Mouse (Mus musculus) spleen, adult 2 months (tissue): ENCODE measurements around the gene Otud5. TPM values are rescaled to one million over a fixed set of nuclear protein-coding genes. Genes with fewer than 3 reads are reported as not detected.
"Not testable (repeated sequence)": the region's sequence is repeated elsewhere in the genome, so short reads cannot be mapped to it uniquely, and the experiment has no call there.

Experiments
- DNase-seq, 2 experiments: peaks; one replicate each; pipeline versions ENCODE4 v3.0.0 to v3.0.0-alpha.2; 2012 to 2021; ENCODE audit warnings: low spot score in 2 of 2, low read depth in 1 of 2
- H3K27ac ChIP-seq: fragments of 200-500 bp; 2 replicates; pipeline ENCODE4 v1.5.1; 2012; ENCODE audit warnings: low read length, inconsistent platforms; ENCODE audit not compliant: insufficient read depth
- H3K27me3 ChIP-seq: fragments of 200-500 bp; 2 replicates; pipeline ENCODE4 v1.6.1; 2012; ENCODE audit warnings: mild to moderate bottlenecking, moderate library complexity, low read length, inconsistent platforms; ENCODE audit not compliant: control insufficient read depth, insufficient read depth
- H3K36me3 ChIP-seq: fragments of 200-500 bp; 2 replicates; pipeline ENCODE4 v1.6.1; 2012; ENCODE audit warnings: mild to moderate bottlenecking, low read length, inconsistent platforms; ENCODE audit not compliant: control insufficient read depth, insufficient read depth
- H3K4me1 ChIP-seq: fragments of 200-500 bp; 2 replicates; pipeline ENCODE4 v1.6.1; 2011; ENCODE audit warnings: inconsistent platforms; ENCODE audit not compliant: control insufficient read depth, insufficient read depth, insufficient read length
- H3K4me3 ChIP-seq: fragments of 200-500 bp; 2 replicates; pipeline ENCODE4 v1.5.1; 2011; ENCODE audit warnings: mild to moderate bottlenecking, inconsistent platforms; ENCODE audit not compliant: insufficient read depth, insufficient read length; ENCODE audit errors: extremely low read depth
- CTCF ChIP-seq: fragments of 200-500 bp; IDR thresholded peaks from 2 replicates; pipeline ENCODE4 v1.5.1; 2011; ENCODE audit warnings: mild to moderate bottlenecking, inconsistent platforms; ENCODE audit not compliant: insufficient read depth, insufficient read length, insufficient replicate concordance; ENCODE audit errors: extremely low read depth
- POLR2A ChIP-seq: fragments of 200-500 bp; IDR thresholded peaks from 2 replicates; pipeline ENCODE4 v1.6.1; 2011; ENCODE audit warnings: low read depth, low read length, inconsistent platforms
- WGBS: fragments of 180-500 bp; shearing (Covaris S2); methylation state at CpG from one replicate; pipeline ENCODE4 v1.1.7; 2018; 5-methylcytosine and 5-hydroxymethylcytosine counted together
- polyA plus RNA-seq: library from polyadenylated mRNA; depleted of rRNA; stranded (reverse); fragments of >200 nt; gene quantifications from 2 replicates; pipeline ENCODE4 v1.2.3, GENCODE M21; 2012

The Otud5 gene
- polyA plus RNA-seq, 1 experiment, result 61.6 TPM

DNA sequence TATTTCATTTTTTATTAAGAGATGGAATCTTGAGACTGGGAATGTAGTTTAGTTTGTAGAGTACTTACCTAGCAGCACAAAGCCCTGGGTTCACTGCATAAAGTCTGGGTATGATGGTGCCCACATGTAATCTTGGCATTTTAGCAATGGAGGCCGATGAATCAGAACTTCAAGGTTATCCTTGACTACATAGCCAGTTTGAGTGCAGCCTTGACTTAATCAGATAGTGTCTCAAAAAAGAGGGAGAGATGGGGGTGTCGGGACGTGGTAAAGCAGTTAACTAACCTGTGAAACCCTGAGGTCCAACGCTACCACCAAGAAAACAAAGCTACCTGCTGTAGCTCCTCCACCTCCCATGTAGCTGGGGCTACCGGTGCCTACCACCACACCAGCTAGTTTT lies 63.3 kb downstream of the Otud5 start:
- no peak overlapping the region for H3K27ac ChIP-seq
- H3K4me3 ChIP-seq, result no peak overlapping the region
- H3K4me1 ChIP-seq, result no peaks in the 10 kb centered on the region
- no peak for DNase-seq
- 92% methylated on average over 5 of the region's 5 CpGs for WGBS
- TF ChIP-seq CTCF (no peak), POLR2A (no peak)
- no peaks in the 10 kb centered on the region for H3K27me3 ChIP-seq
- peaks cover 3% of the 10 kb centered on the region for H3K36me3 ChIP-seq

DNA sequence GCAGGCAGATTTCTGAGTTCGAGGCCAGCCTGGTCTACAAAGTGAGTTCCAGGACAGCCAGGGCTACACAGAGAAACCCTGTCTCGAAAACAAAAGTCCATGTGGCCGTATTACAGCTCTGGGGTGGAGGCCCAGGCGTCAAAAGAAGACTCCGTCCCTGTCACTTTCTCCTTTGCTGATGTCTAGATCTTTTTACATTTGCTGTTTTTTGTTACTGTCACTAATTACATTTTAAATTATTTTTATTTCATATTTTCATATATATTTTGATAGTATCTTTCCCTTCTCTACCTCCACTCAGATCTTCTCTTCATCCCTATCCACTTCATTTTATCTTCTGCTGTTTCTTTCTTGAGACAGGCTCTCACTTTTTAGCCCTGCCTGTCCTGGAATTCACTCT lies 66.6 kb downstream of the Otud5 start, which contains the start of gene Gm10491:
Gene Gm10491, minus strand, starts transcription at position 101 of the 400 bp plus-strand sequence.
- TF ChIP-seq CTCF (no peak), POLR2A (no peak)
- Histone ChIP-seq H3K36me3 (peaks cover 3% of the 10 kb centered on the region), H3K27me3 (no peaks in the 10 kb centered on the region), H3K27ac (no peak within 1 kb of the TSS), H3K4me1 (no peaks in the 10 kb centered on the region), H3K4me3 (no peak within 1 kb of the TSS)
- no peak for DNase-seq
- WGBS, result 87% methylated on average over 5 of the region's 5 CpGs

DNA sequence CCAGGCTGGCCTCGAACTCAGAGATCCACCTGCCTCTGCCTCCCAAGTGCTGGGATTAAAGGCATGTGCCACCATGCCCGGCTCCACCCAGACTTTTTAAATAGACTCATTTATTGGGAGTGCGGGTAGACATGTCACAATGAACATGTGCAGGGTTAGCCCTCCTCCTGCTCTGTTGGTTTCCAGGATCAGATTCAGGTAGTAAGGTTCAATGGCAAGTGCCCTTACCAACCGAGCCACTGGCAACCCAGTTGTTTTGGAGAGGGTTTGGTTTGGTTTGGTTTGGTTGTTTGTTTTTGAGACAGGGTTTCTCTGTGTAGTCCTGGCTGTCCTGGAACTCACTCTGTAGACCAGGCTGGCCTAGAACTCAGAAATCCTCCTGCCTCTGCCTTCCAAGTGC lies 68.1 kb downstream of the Otud5 start, which contains the start of gene Gm10490:
Gene Gm10490, plus strand, starts transcription at position 301 of the 400 bp plus-strand sequence.
- not testable (repeated sequence) for H3K4me1 ChIP-seq, H3K27ac ChIP-seq, H3K4me3 ChIP-seq, H3K36me3 ChIP-seq, H3K27me3 ChIP-seq, DNase-seq
- WGBS, result 85% methylated on average over 4 of the region's 4 CpGs

DNA sequence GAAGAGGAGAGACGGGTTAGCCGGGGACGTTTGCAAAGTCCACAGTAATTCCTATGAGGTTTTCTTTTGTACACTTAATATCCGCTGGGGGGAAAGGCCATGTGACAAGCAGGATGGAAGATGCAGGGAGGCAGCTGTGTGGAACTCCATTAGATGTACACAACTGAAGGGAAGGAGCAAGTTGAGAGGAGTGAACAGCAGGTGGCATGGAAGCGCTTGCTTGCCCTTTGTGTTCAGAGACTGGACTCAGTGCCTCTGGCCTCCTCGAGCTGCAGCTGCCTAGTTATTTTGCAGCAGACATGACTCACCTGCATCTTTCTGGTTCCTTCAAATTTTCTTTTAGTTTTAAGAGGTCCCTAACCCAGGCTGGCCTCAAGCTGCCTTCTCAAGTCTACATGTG lies 69.3 kb downstream of the Otud5 start:
- H3K27ac ChIP-seq, result no peak overlapping the region
- H3K36me3 ChIP-seq, result peaks cover 3% of the 10 kb centered on the region
- no peaks in the 10 kb centered on the region for H3K4me1 ChIP-seq
- no peak overlapping the region for H3K4me3 ChIP-seq
- TF ChIP-seq CTCF, result no peak
- TF ChIP-seq POLR2A, result no peak
- DNase-seq, result no peak
- 74% methylated on average over 6 of the region's 6 CpGs for WGBS
- no peaks in the 10 kb centered on the region for H3K27me3 ChIP-seq

DNA sequence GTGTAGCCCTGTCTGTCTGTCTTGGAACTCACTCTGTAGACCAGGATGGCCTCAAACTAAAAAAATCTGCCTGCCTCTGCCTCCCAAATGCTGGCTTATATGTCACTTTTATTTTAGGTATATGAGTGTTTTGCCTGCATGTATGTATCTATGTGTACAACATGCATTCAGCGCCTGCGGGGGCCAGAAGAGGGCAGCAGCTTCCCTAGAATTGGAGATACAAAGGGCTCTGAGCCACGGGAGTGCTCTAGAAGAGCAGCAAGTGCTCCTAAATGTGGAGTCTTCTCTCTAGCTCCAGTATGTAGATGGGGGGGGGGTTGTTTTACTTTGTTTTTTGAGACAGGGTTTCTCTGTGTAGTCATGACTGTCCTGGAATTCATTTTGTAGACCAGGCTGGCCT lies 74.5 kb downstream of the Otud5 start:
- H3K4me3 ChIP-seq, H3K27ac ChIP-seq, H3K36me3 ChIP-seq, H3K27me3 ChIP-seq, H3K4me1 ChIP-seq: not testable (repeated sequence)
- WGBS, result 22% methylated on average over 3 of the region's 3 CpGs
- peak in 1 of 2 experiments; percentile 13 for DNase-seq

DNA sequence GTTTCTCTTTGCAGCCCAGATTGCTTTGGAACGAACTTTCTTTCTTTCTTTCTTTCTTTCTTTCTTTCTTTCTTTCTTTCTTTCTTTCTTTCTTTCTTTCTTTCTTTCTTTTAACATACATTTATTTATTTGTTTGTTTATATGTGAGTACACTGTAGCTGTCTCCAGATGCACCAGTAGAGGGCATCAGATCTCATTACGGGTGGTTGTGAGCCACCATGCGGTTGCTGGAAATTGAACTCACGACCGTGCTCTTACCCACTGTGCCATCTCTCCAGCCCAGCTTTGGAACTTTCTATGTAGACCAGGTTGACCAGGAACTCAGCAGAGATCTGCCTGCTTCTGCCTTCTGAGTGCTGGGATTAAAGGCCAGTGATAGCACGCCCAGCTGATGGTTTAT lies 76.8 kb downstream of the Otud5 start:
- not testable (repeated sequence) for H3K27ac ChIP-seq, DNase-seq, H3K4me3 ChIP-seq, H3K27me3 ChIP-seq, H3K4me1 ChIP-seq, H3K36me3 ChIP-seq
- WGBS, result 67% methylated on average over 6 of the region's 6 CpGs

DNA sequence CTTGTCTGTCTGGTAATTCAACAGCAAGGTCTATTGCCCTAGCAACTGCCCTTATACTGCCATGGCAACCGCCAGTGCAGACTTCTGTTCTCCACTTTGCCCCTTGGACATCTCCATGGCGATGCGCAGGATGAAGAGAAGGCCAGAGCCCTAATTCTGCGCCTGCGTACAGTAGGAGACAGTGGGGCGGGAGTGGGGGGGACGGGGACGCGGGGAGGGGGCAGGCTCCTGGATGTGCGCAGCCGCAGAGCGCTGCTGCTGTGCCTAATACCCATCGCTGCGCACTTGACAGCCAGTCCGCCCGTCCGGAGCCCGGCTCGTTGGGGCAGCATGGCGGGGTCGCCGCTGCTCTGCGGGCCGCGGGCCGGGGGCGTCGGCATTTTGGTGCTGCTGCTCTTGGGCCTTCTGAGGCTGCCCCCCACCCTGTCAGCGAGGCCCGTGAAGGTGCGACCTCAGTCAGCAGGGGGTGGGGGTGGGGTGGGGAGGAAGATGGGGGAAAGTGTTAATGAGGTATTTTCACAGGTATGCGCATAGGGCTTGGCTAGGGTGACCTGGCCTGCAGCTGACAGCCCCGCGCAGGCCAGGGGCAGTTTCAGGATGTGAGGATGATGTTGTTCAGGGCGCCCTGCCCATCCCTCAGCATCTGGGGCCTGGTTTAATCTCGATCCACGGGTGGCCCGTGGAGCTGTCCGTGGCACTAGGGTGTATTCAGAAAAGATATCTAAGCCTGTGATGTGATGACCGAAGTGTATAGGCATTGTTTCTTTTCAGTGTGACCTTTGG lies 78.6 kb downstream of the Otud5 start, which contains the start of gene Pcsk1n:
Gene Pcsk1n, plus strand, starts transcription at position 222 of the 783 bp plus-strand sequence.
- no peak for DNase-seq
- TF ChIP-seq CTCF, result no peak
- TF ChIP-seq POLR2A, result no peak
- 28% methylated on average over 39 of the region's 40 CpGs for WGBS
- peaks cover 4% of the 10 kb centered on the region for H3K27me3 ChIP-seq
- H3K4me3 ChIP-seq, result no peak within 1 kb of the TSS
- H3K4me1 ChIP-seq, result no peaks in the 10 kb centered on the region; the same call in 1 of the 2 replicates
- no peaks in the 10 kb centered on the region for H3K36me3 ChIP-seq
- no peak within 1 kb of the TSS for H3K27ac ChIP-seq
